Mouse (Mus musculus) liver, postnatal 0 days (tissue): Measurements from ENCODE around the gene A830031A19Rik.

ENCODE experiments used
- CTCF ChIP-seq: sonication (generic); IDR thresholded peaks from 2 replicates; pipeline ENCODE4 v1.5.1; 2016; ENCODE audit warnings: antibody characterized with exemption, low read depth
- EP300 ChIP-seq: IDR thresholded peaks from 2 replicates; pipeline ENCODE4 v1.6.1; 2016; ENCODE audit warnings: antibody characterized with exemption, low read depth, mild to moderate bottlenecking

- TF ChIP-seq CTCF, result no peak
- no peak for TF ChIP-seq EP300
Measured at GRCm38 (mm10) chr11:24116582-24117318, 41.9 kb upstream of the A830031A19Rik start.
